Mouse (Mus musculus) megakaryocyte, embryonic 14.5 days (primary cell): Measurements from ENCODE around the gene Izumo4. TPM values are rescaled to one million over a fixed set of nuclear protein-coding genes. Genes with fewer than 3 reads are reported as not detected.
A peak's percentile ranks its signal among the peaks of the same experiment; 100 is the strongest.

Experiments
- H3K27me3 ChIP-seq: replicated peaks from 2 replicates; pipeline ENCODE3; 2012; ENCODE audit warnings: inconsistent platforms
- H3K36me3 ChIP-seq: replicated peaks from 2 replicates; pipeline ENCODE3; 2012; ENCODE audit warnings: low read length, inconsistent platforms, mixed read lengths
- H3K4me1 ChIP-seq: 2 replicates; pipeline ENCODE4 v1.6.1; 2012; ENCODE audit warnings: inconsistent platforms
- H3K4me3 ChIP-seq: replicated peaks from 2 replicates; pipeline ENCODE3; 2012; ENCODE audit warnings: moderate library complexity, mild to moderate bottlenecking, inconsistent platforms
- H3K9me3 ChIP-seq: 2 replicates; pipeline ENCODE4 v1.6.1; 2012; ENCODE audit warnings: inconsistent platforms
- FLI1 ChIP-seq: IDR thresholded peaks from 2 replicates; pipeline ENCODE4 v1.6.1; 2012; ENCODE audit warnings: low read length, inconsistent platforms, mixed read lengths
- GATA1 ChIP-seq: IDR thresholded peaks from 3 replicates; pipeline ENCODE4 v1.6.1; 2012; ENCODE audit warnings: mixed read lengths, low read length, inconsistent platforms, borderline replicate concordance
- polyA plus RNA-seq: library from polyadenylated mRNA; stranded (reverse); fragments of >175 nt; gene quantifications from 2 replicates; pipeline ENCODE4 v1.2.3, GENCODE M21; 2012; ENCODE audit warnings: low replicate concordance; ENCODE audit not compliant: insufficient read depth

The Izumo4 gene
- polyA plus RNA-seq, 1 experiment = 19.4 TPM

DNA sequence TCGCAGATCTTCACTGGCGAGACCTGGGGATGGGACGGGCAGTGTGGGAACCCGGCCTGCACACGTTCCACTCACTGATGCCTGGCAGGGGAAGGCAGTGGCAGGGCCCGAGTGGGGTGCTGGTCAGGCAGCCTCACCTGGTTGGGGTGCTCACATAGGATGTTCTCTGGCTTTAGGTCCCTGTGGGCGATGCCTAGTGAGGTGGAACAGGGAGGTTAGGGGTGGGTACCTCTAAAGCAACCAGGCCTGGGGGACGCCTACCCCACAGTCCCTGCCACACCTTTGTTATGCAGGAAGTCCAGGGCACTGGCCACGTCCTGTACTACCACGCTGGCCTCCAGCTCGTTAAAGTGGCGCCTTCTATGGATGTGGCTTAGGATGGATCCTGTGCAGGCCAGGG is 33.0 kb upstream of the Izumo4 start:
- no peaks in the 10 kb centered on the region for H3K27me3 ChIP-seq
- H3K36me3 ChIP-seq = peaks cover 91% of the 10 kb centered on the region
- H3K9me3 ChIP-seq = no peaks in the 10 kb centered on the region
- peaks cover 100% of the 10 kb centered on the region for H3K4me1 ChIP-seq
- H3K4me3 ChIP-seq = peak overlapping the region; percentile 62
- no peak for TF ChIP-seq FLI1
- no peak for TF ChIP-seq GATA1

DNA sequence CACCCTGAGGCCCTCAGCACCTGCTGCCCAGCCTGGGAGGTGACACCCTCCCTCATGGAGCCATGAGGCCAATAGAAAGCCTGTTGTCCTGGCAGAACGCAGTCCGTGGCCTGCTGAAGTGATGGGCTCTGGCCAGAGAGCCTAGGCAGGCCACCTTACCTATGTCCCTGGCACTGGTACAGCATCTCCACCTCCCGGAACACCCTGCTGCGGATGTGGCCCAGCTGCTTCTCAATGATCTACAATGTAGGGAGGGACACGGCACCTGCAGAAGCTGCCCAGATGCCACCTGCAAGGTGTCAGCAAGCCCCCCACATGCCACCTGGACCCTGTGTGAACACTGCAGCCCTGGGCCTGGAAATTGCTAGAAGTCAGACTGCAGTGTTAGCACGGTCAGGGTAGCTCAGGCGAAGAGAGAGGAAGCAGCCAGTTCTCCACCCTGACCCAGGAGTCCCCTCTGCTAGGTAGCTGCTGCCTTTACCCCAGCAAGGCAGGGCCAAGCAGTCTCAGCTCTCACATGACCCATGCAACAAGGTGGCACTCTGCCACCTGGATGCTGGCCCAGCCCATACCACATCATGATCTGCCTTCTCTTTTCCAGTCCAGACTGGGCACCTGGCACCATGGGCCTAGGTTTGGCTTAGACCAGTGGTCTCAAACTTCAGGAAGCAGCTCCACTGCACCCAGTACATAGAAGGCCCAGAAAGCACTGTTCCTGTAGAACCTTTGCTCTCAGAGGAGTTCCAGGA is 32.1 kb upstream of the Izumo4 start:
- no peaks in the 10 kb centered on the region for H3K27me3 ChIP-seq
- H3K4me3 ChIP-seq = no peak overlapping the region
- TF ChIP-seq FLI1 (no peak), GATA1 (no peak)
- H3K36me3 ChIP-seq = peaks cover 100% of the 10 kb centered on the region
- no peaks in the 10 kb centered on the region for H3K9me3 ChIP-seq
- peaks cover 100% of the 10 kb centered on the region for H3K4me1 ChIP-seq

DNA sequence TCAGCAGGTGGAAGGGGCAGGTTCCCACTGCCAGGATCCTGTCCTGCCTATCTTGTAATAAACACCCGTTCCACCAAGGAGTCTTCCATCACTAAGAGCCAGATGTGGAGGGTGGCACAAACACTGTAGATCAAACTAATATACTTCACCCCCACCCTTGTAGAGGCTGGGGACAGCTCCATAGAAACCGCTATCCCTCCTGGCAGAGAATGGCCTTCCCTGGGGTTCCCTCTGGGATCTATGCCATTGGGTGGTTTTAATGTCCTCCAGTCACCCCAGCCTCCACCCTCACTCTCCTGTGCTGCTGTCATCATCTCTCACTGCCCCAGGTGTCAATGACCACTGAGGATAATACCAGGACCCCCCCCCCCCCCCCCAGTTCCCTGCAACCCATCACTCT is 31.5 kb upstream of the Izumo4 start:
- peaks cover 97% of the 10 kb centered on the region for H3K36me3 ChIP-seq
- no peak for TF ChIP-seq GATA1
- TF ChIP-seq FLI1 = no peak
- H3K4me1 ChIP-seq = peaks cover 96% of the 10 kb centered on the region
- H3K9me3 ChIP-seq = no peaks in the 10 kb centered on the region
- H3K27me3 ChIP-seq = no peaks in the 10 kb centered on the region
- no peak overlapping the region for H3K4me3 ChIP-seq

DNA sequence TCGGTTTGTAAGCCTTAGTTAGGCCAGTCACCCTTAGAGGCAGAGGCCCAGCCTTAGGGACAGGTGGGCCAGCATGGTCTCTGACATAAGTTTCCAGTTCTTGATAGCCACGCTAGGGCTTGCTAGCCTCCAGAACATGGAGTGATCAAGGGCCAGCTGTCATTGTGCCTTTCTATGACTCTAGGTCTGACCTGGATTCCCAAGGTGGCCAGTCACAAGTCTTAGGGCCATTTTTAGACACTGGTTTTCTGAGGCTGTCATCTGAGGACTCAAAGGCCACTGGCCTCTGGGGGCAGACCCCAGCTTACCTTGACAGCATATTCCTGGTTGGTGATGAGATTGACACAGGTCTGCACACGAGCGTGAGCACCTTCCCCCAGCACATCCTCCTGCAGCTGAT is 30.7 kb upstream of the Izumo4 start:
- no peak for TF ChIP-seq FLI1
- no peak for TF ChIP-seq GATA1
- H3K36me3 ChIP-seq = peaks cover 90% of the 10 kb centered on the region

DNA sequence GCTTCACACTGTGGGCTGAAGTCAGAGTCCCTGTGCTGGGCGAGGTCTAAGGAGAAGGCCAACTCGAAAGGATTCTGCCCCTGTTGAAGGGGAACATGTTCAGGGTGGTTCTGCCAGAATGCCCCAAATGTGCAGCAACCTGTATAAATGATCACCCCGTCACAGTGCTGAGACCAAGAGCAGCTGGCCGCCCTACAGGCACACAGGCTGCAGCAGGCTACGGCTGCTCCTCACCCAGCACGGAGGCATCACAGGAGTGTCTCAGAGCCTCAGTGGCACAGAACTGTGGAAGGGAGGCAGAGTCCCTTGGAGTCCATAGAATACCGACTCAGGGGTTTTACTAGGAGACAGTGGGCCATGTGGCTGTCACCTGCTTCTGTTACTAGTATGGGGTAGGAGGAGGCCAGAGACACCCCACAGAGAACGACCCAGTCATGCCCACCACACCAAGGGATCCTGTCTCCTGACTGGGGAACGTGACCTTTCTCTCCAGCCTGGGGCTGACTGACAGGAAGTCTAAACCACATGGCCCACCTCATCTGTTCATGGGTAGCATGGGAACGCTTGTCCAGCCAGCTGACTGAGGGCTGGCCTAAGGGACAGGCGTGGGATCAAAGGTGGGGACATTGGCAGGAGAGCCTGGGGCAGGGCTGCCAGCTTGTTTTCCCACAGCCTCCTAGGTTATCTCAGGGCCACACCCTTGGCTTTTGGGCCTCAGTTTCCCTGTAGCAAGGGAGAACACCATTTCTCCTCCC is 29.9 kb upstream of the Izumo4 start:
- peaks cover 80% of the 10 kb centered on the region for H3K4me1 ChIP-seq
- H3K27me3 ChIP-seq = no peaks in the 10 kb centered on the region
- TF ChIP-seq FLI1 = no peak
- no peak for TF ChIP-seq GATA1
- H3K36me3 ChIP-seq = peaks cover 81% of the 10 kb centered on the region
- H3K9me3 ChIP-seq = no peaks in the 10 kb centered on the region
- peak overlapping the region; percentile 98 for H3K4me3 ChIP-seq

More for the DNA sequence above, 30.7 kb upstream of the Izumo4 start:
- Histone ChIP-seq H3K9me3 (no peaks in the 10 kb centered on the region), H3K4me3 (peak overlapping the region; percentile 39), H3K4me1 (peaks cover 89% of the 10 kb centered on the region), H3K27me3 (no peaks in the 10 kb centered on the region)

DNA sequence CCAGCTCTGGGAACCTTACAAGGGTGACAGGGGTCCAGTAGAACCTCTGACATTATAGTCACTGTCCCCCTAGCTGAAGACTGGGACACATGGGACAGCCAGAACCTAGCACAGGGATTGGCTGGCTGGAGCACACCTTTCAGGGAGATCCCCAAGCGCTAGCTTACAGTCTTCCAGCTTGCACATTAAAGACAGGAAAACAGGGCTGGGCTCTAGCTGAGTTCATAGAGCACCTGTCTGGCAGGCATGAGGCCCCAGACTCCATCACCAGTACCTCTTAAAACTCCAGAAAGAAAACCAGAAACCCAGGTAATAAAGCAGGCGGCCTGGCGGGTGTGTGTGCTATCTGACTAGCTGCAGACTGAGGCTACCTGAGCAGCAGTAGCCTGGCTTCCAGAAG is 28.3 kb upstream of the Izumo4 start:
- H3K27me3 ChIP-seq = no peaks in the 10 kb centered on the region
- peaks cover 65% of the 10 kb centered on the region for H3K36me3 ChIP-seq
- H3K9me3 ChIP-seq = no peaks in the 10 kb centered on the region
- peaks cover 79% of the 10 kb centered on the region for H3K4me1 ChIP-seq
- H3K4me3 ChIP-seq = peak overlapping the region; percentile 98
- TF ChIP-seq FLI1 = no peak
- TF ChIP-seq GATA1 = no peak

DNA sequence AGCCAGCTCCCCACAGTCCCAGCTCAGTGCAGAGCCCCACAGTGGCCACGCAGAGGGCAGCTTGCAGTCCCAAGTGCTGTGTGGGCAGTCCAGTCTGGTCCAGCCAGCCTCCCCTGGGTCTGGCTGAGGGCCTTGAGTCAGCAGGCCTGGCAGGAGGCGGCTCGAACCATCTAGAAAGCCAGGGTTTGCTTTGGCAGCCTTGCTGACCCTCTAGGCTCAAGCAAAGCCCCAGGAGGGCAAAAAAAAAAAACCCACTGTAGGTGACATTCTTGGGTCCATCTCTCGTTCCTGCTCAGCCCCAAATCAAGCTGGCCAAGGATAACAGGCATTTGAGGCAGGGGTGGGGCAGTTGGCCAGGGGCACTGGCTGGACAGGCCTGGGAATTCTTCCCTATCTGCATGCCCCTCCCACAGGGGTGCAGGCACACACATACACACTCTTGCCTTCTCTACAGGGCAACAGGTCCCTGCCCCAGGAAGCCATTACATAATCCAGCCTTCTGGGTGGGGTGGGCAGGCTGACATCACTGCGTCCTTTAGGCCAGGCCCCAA is 27.7 kb upstream of the Izumo4 start:
- peaks cover 79% of the 10 kb centered on the region for H3K4me1 ChIP-seq
- TF ChIP-seq FLI1 = no peak
- no peak for TF ChIP-seq GATA1
- no peaks in the 10 kb centered on the region for H3K27me3 ChIP-seq
- peak overlapping the region; percentile 98 for H3K4me3 ChIP-seq
- H3K9me3 ChIP-seq = no peaks in the 10 kb centered on the region
- peaks cover 60% of the 10 kb centered on the region for H3K36me3 ChIP-seq

DNA sequence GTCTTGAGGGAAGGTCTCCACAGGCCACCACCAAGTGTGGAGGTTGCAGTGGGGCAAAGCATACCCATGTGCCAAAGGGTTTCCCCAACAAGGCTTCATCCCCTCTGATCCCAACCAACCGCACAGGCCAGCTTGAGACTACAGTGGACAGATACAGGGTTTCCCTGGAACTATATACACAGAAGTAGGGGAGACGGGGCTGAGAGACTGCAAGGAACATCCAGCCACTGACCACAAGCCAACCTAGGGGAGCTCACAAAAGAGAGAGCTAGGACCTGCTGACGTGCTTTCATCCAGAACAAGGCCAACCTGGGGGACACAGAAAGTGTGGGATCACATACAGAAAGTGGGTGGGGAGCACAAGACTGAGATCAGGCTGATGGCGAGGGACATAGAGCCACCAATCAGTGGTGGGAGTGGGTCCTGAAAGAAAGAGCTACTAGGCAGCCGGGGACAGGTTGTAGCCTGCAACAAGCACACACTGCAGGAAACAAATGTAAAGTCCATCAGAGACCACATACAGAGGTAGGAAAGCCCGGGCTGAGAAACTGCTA is 27.1 kb upstream of the Izumo4 start:
- no peaks in the 10 kb centered on the region for H3K9me3 ChIP-seq
- H3K36me3 ChIP-seq = peaks cover 53% of the 10 kb centered on the region
- H3K4me3 ChIP-seq = peak overlapping the region; percentile 98
- H3K4me1 ChIP-seq = peaks cover 79% of the 10 kb centered on the region
- no peak for TF ChIP-seq FLI1
- no peak for TF ChIP-seq GATA1
- H3K27me3 ChIP-seq = no peaks in the 10 kb centered on the region

DNA sequence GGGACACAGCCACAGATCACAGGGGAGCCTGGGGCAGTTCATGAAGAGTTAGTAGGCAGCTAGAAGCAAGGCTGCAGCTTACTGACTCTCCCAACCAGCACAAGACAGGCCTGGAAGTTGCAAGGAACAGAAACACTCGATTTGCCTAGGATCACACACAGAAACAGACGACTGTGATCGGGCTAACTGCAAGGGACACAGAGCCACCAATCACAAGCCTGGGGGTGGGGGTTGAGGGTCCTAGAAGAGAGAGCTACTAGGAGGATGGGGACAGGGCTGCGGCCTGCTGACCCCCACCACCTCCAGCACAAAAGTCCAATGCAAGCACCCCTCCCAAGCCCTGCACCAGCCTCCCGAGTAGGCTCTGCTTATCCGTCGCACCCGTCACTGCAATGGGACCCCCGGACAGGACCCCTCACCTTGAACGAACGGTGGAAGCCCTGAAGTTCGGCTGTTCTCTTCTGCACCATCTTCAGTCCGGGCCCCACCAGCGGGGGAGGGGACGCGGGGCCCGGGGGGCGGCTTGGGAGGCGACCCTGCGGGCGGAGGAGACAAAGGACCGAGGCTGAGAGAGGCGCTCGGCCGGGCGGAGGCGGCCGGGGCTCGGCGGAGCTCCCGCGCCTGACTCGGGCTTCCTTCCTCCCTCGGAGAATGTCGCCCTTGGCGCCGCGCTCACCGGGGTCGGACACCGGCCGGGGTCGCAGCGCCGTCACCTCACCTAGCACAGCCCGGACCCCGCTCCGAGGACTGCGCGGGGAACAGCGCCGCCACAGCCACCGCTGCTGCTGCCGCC is 26.4 kb upstream of the Izumo4 start:
- peaks cover 79% of the 10 kb centered on the region for H3K4me1 ChIP-seq
- TF ChIP-seq FLI1 = no peak
- TF ChIP-seq GATA1 = no peak
- peaks cover 46% of the 10 kb centered on the region for H3K36me3 ChIP-seq
- no peaks in the 10 kb centered on the region for H3K9me3 ChIP-seq
- peak overlapping the region; percentile 98 for H3K4me3 ChIP-seq
- no peaks in the 10 kb centered on the region for H3K27me3 ChIP-seq
